Mouse (Mus musculus): ENCODE measurements around the gene D1Pas1.

The D1Pas1 gene

GRCm38 (mm10) chr1:186967201-186967812, at the start of gene D1Pas1:
D1Pas1 (plus strand) TSS chr1:186967416.
- no peak for DNase-seq

GRCm38 (mm10) chr1:186922489-186923370, 44.5 kb upstream of the D1Pas1 start:
- no peak for DNase-seq

GRCm38 (mm10) chr1:186924027-186924426, 43.2 kb upstream of the D1Pas1 start:
- no peak for DNase-seq

GRCm38 (mm10) chr1:186925411-186925810, 41.8 kb upstream of the D1Pas1 start:
- DNase-seq = no peak

GRCm38 (mm10) chr1:186926316-186926949, 40.8 kb upstream of the D1Pas1 start:
- DNase-seq = no peak

GRCm38 (mm10) chr1:186926950-186927316, 40.3 kb upstream of the D1Pas1 start:
- no peak for DNase-seq

DNA sequence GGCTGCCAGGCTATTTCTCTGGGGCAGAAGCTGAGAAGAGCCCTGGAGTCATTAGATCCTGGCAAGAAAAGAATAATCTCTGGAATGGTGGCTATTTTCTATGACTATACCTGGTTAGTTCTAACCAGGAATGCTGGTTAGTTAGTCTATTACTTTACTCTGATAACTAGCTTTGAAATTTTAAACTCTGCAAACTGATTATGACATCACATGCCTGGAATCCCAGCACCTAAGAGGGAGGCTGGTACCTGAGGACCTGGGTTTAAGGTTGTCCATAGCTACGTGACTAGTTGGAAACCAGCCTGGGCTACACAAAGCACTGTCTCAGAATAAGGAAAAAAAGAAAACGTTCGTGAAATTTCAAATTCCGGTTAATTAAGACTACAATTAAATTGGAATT, 39.7 kb upstream of the D1Pas1 start:
- DNase-seq = no peak

DNA sequence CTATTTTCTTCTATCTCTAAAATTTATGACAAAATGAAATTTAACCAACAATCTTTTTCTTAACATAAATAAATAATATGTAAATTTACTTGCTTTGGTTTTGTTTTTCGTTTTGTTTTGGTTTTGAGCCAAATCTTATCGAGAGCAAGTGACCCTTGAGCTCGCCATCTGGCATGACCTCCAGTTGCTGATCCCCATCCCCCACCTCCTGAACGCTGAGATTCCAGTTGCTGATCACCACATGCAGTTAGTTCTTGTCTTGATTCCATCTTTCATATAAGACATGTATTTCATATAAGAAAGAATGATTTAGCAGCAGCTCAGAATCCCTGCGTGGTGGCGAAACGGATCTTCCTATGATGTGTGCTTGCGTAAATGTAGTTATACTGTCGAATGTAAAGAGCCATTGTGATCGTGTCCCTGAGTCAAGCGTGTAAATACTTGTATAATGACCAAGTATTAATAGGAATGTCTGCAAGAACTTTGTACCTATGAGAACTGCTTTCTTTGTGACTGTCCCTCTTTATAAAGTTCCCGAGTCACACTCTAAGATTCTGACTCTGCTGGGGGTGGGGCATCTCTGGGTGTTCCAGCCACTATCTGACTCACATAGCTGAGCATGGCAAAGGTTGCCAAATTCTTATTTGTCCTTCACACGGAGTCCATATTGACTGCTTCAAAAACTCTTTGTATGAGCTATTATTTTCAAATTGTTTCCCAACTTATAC, 36.9 kb upstream of the D1Pas1 start:
- no peak for DNase-seq

DNA sequence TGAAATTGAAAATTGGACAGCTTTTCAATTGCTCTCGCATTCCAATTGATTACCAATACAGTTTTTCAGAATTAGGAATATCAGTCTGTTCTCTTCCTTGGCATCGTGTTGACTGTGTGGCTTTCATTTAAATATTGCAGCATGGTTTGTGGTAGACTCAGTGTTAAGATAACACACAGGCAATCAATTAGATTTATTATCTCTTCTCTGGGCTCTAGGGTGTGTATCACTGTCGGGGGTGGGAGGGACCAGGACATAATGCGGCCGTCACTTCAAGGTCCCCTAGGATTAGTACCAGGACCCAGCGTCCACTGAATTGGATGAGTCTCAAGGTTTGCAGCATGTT, 36.4 kb upstream of the D1Pas1 start:
- DNase-seq = no peak

DNA sequence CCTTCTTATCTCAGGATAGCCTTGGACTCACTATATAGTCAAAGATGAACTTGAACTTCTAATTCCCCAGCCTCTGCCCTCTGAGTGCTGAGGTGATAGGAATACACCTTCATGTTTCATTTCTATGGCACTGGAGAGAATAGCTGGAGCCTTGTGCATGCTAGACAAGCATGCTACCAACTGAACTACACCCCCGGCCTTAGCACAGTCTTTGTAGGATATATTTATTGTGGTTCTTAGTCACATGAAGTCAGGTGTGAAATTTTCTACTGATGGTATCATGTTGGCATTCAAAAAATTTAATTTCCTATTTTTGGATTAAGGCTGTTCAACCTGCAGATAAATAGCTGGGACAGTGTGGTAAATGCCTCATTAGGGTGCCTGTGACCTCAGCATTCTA, 33.0 kb upstream of the D1Pas1 start:
- no peak for DNase-seq

- DNase-seq = no peak
These were observed 14.8 kb upstream of the D1Pas1 start for GRCm38 (mm10) chr1:186952381-186952780.

GRCm38 (mm10) chr1:186954591-186954990, 12.6 kb upstream of the D1Pas1 start:
- DNase-seq = no peak

DNA sequence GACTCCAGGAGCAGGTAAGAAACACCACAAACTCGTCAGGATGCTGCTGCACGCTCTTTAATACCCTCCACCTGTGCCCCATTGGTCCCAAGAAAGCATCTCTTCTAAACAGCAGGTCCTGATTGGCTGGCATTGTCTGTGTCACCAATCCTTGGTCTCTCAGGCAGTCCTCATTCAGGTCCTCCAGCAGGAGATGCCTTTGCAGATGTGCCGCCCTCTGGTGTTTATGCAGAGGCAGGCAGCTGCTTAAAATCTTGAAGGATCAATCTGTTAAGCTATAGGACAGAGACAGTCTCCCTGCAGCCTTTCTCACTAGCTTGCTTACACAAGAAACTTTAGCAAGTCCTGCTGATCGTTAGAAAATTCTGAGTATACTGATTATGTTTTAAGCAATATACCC, 7.8 kb upstream of the D1Pas1 start:
- DNase-seq = no peak

DNA sequence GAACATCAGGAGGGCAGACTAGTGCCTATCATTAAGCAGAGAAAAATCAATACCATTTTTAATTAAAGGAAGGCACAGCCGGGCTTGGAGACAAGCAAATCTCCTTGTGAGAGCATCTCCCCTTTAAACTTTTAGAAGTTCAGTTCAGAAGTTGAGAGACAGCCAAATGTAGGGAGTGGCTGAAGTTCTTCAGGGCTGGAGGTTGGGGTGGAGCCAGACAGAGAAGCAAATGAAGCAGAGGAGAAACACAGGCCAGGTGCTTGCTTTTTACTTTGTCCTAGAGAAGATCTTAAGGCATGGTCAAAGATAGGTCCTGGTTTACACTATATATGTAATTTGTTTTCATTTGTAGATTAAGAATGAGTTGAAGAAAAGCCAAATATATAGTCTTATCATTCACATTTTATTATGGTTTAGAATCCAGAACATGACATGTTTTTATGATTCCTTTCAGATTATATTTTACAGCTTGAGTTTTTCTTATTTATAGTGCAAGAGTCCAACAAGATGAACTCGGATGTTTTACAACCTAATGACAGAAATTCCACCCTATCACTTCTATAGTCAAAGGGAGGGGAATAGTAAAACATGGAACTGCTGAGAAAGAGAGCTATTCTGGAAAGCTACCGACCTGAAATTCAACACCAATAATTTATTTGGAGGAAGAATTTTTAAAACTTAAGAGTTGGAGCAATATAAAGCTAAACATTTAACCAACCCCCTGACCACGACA, 2.9 kb upstream of the D1Pas1 start:
- no peak for DNase-seq

DNA sequence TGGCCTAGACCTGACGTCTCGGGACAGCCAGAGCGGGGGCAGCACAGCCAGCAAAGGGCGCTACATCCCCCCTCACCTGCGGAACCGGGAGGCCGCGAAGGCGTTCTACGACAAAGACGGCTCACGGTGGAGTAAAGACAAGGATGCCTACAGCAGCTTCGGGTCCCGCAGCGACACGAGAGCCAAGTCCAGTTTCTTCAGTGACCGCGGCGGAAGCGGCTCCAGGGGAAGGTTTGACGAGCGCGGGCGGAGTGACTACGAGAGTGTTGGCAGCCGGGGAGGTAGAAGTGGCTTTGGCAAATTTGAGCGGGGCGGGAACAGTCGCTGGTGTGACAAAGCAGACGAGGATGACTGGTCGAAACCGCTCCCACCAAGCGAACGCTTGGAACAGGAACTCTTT, 710 bp downstream of the D1Pas1 start:
- no peak for DNase-seq

DNA sequence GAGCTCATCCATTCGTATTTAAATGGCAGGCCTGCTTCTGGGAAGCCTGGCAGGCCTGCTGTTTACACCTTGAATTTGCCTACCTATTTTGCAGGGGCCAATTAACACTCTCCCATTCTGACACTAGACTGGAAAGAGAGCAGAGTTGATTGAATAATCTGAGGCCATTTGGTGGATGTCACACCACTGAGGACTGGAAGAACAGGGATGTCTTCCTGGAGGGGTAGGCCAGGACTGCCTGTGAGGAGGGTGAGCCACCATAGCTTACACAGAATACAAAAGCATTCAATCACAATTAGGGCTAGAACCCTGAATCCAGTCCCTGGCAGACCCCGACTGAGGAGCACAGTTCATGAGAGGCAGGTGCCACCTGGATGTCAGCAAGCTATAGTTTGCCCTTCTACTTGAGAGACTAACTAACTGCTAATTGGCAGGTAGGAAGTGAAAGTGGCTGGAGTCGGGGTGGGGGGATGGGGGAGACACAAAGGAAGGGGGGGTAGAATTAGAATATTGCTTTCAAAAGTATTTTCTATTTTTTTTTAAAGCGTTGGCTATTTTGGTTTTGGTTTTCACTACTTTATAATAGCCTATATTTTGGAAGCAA, 9.8 kb downstream of the D1Pas1 start:
- DNase-seq = no peak

DNA sequence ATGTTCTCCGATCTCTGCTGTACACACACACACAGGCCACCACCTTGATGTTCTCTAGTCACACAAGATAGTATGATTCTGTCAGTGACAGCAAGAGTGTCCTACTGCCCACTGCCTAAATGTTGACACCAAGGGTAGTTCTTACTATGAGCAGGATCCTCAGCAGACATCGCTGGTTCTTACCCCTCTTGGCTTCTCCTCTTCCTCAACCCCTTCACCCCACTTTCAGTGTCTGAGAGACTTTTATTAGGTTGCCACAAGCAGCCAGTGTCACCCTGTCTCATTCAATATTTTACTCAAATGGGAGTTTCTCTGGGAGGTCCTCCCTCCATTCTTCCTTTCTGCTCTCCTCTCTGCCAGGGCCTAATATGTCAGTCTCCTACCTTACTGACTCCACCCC, 10.6 kb downstream of the D1Pas1 start:
- DNase-seq = no peak

GRCm38 (mm10) chr1:186979465-186979864, 12.2 kb downstream of the D1Pas1 start:
- DNase-seq = no peak

DNA sequence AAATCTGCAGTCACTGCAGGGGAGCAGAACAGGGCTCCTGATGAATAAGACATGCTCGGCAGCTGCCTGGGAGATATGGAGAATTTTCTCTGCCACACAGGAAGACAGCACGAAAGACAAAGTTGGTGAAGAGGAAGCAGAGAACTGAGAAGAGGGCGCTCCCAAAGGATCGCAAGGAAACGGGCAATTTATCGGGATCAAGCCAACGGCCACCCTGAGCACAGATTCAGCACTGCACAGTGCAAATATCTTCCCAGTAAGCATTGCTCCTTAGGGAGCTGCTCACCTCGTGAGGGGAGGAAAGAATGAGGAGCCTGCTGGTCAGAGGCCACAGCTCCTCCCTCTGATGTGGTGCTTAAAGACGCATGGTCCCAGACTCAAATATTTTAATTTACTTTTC, 13.3 kb downstream of the D1Pas1 start:
- DNase-seq = no peak

DNA sequence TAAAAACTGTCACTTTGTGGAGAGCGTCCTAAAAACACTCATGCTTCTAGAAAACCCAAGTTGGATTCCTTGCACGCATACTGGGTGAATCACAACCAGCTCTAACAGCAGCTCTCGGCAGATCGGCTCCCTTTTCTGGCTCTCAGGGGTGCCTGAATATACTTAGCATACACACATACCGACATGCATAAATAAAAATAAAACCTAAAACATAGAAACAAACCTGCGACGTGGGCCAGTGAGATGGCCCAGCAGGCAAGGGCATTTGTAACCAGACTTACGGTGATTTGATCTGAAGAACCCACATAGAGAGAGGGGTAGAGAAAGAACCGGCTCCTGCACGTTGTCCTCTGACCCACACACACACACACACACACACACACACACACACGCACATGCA, 17.9 kb downstream of the D1Pas1 start:
- no peak for DNase-seq

GRCm38 (mm10) chr1:186986086-186986485, 18.9 kb downstream of the D1Pas1 start:
- no peak for DNase-seq

DNA sequence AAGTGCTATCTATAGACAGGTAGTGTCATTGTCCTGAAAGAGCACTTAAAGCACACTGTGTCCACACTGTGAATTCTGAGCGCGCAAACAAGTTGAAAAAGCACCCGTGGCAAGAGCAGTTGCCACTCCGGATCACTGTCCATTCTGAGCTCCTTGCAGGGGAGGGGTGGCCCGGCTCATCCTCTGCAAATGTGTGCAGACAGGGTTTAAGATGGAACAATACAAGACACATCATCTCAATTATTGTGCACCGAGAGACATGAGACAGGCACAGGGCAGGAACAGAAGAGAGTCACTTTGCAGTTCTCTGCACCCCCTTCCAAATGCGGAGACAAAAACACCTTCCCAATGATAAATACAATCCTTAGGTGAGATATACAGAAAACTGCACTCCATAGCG, 19.3 kb downstream of the D1Pas1 start:
- no peak for DNase-seq
